Mouse (Mus musculus) erythroblast, embryonic 14.5 days (primary cell): Measurements from ENCODE around the gene Cln3.

ENCODE experiments used
- GATA1 ChIP-seq: IDR thresholded peaks from 2 replicates; pipeline ENCODE4 v1.6.1; 2012; ENCODE audit warnings: low read length, inconsistent platforms, mixed read lengths
- TAL1 ChIP-seq: IDR thresholded peaks from 3 replicates; pipeline ENCODE4 v1.6.1; 2012; ENCODE audit warnings: low read length, inconsistent platforms, mixed read lengths

GRCm38 (mm10) chr7:126556635-126557034 is 29.0 kb downstream of the Cln3 start:
- TF ChIP-seq TAL1 (no peak), GATA1 (no peak)
